Mouse (Mus musculus) limb, embryonic 14.5 days (tissue): ENCODE results near the gene Cdk6. TPM values are rescaled to one million over a fixed set of nuclear protein-coding genes. Genes with fewer than 3 reads are reported as not detected.

Experiments used
- ATAC-seq: fragments of 200-750 bp; cut with Nextera tagmentation; 2 replicates; pipeline ENCODE4 v1.8.0; 2017; ENCODE audit warnings: low read depth, moderate number of reproducible peaks, moderate TSS enrichment; ENCODE audit not compliant: low FRiP score
- DNase-seq: peaks from one replicate; pipeline ENCODE4 v3.0.0-alpha.2; 2015; ENCODE audit warnings: low spot score
- H3K27ac ChIP-seq: fragments of 300-500 bp; sonication (generic); replicated peaks from 2 replicates; pipeline ENCODE4 v1.5.1; 2014; ENCODE audit warnings: low read depth, mild to moderate bottlenecking, low read length, moderate library complexity, mixed read lengths
- H3K27me3 ChIP-seq: fragments of 300-500 bp; sonication (generic); 2 replicates; pipeline ENCODE4 v1.6.1; 2014; ENCODE audit warnings: low read length, mixed read lengths; ENCODE audit not compliant: control insufficient read depth, insufficient read depth
- H3K36me3 ChIP-seq: fragments of 300-500 bp; sonication (generic); 2 replicates; pipeline ENCODE4 v1.6.1; 2014; ENCODE audit warnings: mild to moderate bottlenecking, low read length, moderate library complexity, mixed read lengths; ENCODE audit not compliant: control insufficient read depth, insufficient read depth
- H3K4me1 ChIP-seq: fragments of 300-500 bp; sonication (generic); 2 replicates; pipeline ENCODE4 v1.6.1; 2014; ENCODE audit warnings: antibody characterized with exemption, low read length, mixed read lengths; ENCODE audit not compliant: control insufficient read depth, insufficient read depth
- H3K4me2 ChIP-seq: fragments of 300-500 bp; sonication (generic); replicated peaks from 2 replicates; pipeline ENCODE4 v1.6.1; 2014; ENCODE audit warnings: low read depth, mild to moderate bottlenecking, low read length, moderate library complexity; ENCODE audit not compliant: severe bottlenecking
- H3K4me3 ChIP-seq: fragments of 300-500 bp; sonication (generic); replicated peaks from 2 replicates; pipeline ENCODE4 v1.5.1; 2014; ENCODE audit warnings: low read length
- H3K9ac ChIP-seq: fragments of 300-500 bp; sonication (generic); 2 replicates; pipeline ENCODE4 v1.6.1; 2014; ENCODE audit warnings: mild to moderate bottlenecking, low read depth, low read length, moderate library complexity; ENCODE audit not compliant: severe bottlenecking
- H3K9me3 ChIP-seq: fragments of 300-500 bp; sonication (generic); 2 replicates; pipeline ENCODE4 v1.6.1; 2016; ENCODE audit warnings: low read length; ENCODE audit not compliant: control insufficient read depth
- POLR2A ChIP-seq: fragments of 200-500 bp; IDR thresholded peaks from 2 replicates; pipeline ENCODE4 v1.8.0; 2012; ENCODE audit warnings: inconsistent platforms, mild to moderate bottlenecking, moderate library complexity, borderline replicate concordance; ENCODE audit not compliant: insufficient read depth, insufficient read length; ENCODE audit errors: extremely low read depth
- WGBS: fragments of 180-500 bp; shearing (Covaris S2); extraction: QIAGEN DNeasy Blood & Tissue Kit; methylation state at CpG from one replicate; pipeline ENCODE4 v1.1.7; 2014; 5-methylcytosine and 5-hydroxymethylcytosine counted together
- polyA plus RNA-seq, 2 experiments: library from polyadenylated mRNA; depleted of rRNA in 1 of 2; stranded (reverse) in 1 of 2; unstranded in 1 of 2; fragments of >200 nt; fragmentation: Nextera tagmentation in 1 of 2; extraction: Ambion mirVana in 1 of 2; gene quantifications; 2 replicates each; pipeline versions ENCODE4 v1.2.1 to v1.2.3; 2012 to 2014

The Cdk6 gene
- polyA plus RNA-seq, 2 experiments, result 11.3 to 23.8 TPM

DNA sequence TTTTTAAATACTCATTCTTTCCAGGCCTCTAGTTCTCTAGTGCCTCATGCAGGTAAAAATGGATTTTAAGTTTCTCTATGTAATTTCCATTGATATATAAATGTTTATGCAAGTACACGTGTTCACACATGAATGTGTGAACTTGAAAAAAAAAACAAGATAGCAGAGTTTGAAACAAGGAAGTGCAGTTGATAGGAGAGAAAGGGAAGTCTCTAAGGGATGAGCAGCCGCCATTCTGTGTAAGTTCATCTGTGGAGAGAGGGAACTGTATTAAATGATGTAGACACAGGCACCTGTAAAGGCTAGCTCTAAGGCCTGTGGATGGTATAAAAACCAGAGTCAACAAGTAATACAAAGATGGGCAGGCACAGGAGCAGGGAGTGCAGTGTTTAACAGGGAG, 164.3 kb downstream of the Cdk6 start:
- no peak overlapping the region for H3K4me2 ChIP-seq
- no peak for TF ChIP-seq POLR2A
- no peak for DNase-seq
- H3K4me3 ChIP-seq, result no peak overlapping the region
- no peaks in the 10 kb centered on the region for H3K9me3 ChIP-seq
- no peak for ATAC-seq
- H3K9ac ChIP-seq, result no peak overlapping the region
- no peak overlapping the region for H3K27ac ChIP-seq
- no peaks in the 10 kb centered on the region for H3K27me3 ChIP-seq
- H3K36me3 ChIP-seq, result no peaks in the 10 kb centered on the region
- peaks cover 11% of the 10 kb centered on the region for H3K4me1 ChIP-seq
- 80% methylated on average over 2 of the region's 2 CpGs for WGBS

DNA sequence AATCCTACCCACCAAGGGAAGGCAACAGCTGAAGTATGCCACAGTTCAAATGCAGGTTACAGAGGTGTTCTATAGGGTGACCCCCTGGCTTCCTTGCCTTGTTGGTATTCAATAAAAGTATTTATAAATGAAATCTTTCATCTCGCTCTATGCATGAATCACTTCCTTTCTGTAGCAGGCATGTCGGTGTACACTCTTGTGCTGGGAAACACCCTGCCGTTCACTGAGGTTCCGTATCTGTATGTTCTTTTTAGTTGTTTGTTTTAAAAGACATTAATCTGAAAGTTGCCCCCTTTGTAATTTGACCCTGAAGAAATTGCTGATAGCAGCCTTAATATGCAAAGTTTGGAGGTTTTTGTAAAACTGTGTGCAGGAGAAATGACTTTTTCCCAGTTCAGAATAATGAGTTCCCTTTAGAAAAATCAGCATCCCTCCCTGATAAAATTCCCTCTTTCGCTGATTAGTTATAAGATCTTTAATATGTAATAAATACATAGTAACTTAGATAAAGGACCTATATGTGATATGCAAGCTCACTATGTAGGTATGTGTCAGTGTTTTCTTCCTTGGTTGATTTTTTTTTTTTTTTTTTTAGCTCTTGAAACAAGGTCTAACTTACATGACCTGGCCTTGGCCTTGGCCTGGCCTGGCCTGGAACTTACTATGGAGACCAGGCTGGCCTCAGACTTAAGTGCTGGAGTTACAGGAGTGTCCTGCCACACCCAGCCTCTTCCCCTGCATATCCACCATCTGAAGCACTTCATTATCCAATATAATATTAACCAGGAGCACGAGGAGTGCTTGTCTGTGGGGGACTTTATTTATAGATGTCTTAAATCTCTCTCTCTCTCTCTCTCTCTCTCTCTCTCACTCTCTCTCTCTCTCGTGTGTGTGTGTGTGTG, 167.4 kb downstream of the Cdk6 start:
- DNase-seq, result no peak
- no peak overlapping the region for H3K9ac ChIP-seq
- WGBS, result 60% methylated on average over 7 of the region's 7 CpGs
- H3K27ac ChIP-seq, result no peak overlapping the region
- H3K4me3 ChIP-seq, result no peak overlapping the region
- no peak for ATAC-seq
- no peaks in the 10 kb centered on the region for H3K36me3 ChIP-seq
- no peaks in the 10 kb centered on the region for H3K9me3 ChIP-seq
- H3K4me2 ChIP-seq, result no peak overlapping the region
- no peaks in the 10 kb centered on the region for H3K27me3 ChIP-seq
- H3K4me1 ChIP-seq, result peaks cover 7% of the 10 kb centered on the region
- no peak for TF ChIP-seq POLR2A

DNA sequence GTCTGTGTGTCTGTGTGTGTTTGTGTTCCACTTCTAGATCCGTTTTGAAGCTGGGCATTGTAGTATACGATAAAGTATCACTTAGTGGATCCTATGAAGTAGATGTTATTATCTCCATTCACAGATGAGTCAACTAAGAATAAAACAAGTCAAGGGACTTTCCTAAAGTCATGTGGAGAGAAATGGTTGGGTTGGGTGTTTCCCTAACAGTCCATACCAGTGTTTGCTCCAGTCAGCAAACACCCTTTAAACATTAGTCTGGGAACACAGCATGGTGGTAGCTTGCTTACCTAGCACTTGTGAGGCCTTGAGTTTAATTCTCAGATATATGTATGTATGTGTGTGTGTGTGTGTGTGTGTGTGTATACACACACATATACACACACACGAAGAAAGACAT, 168.2 kb downstream of the Cdk6 start:
- no peaks in the 10 kb centered on the region for H3K27me3 ChIP-seq
- H3K27ac ChIP-seq, result no peak overlapping the region
- H3K9me3 ChIP-seq, result no peaks in the 10 kb centered on the region
- H3K4me3 ChIP-seq, result no peak overlapping the region
- no peak overlapping the region for H3K9ac ChIP-seq
- H3K36me3 ChIP-seq, result no peaks in the 10 kb centered on the region
- peaks cover 7% of the 10 kb centered on the region for H3K4me1 ChIP-seq
- TF ChIP-seq POLR2A, result no peak
- WGBS, result 87% methylated on average over 3 of the region's 3 CpGs
- DNase-seq (no peak), ATAC-seq (no peak)
- no peak overlapping the region for H3K4me2 ChIP-seq

DNA sequence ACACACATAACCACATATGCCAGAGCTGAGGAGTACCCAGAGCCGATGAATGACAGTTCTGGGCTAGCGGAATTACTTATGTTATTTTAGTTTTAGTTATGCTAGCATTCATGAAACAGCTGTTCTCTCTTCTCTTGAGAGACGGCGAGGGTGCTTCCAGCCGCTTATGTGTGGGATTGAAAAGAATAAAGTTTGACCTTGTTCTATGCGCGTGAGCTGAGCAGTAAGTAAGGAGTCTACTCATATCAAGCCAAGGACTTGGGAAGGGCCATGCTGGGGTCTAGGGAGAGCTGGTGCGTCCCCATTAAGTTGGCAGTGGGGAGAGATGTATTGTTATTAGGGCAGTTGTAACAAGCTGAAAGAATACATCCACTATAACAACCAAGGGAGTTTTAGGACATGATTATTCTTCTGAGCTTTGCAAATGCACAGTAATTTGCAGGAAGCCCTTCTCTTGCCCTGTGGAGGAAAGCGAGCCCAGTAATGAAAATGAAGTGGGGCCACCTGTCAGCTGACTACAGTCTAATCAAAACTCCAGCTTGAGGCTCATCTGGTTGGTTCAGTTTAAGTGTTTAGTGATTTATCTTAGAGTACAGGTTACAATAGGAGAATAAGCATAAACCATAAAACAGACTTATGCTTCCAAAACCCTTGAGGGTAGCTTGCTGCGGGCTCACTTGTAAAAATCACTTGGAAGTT, 170.0 kb downstream of the Cdk6 start:
- Histone ChIP-seq H3K4me1 (peaks cover 3% of the 10 kb centered on the region; the same call in 1 of the 2 replicates), H3K9me3 (no peaks in the 10 kb centered on the region), H3K4me2 (no peak overlapping the region), H3K27me3 (no peaks in the 10 kb centered on the region), H3K4me3 (no peak overlapping the region), H3K36me3 (no peaks in the 10 kb centered on the region), H3K27ac (no peak overlapping the region), H3K9ac (no peak overlapping the region)
- no peak for TF ChIP-seq POLR2A
- no peak for ATAC-seq
- 59% methylated on average over 10 of the region's 10 CpGs for WGBS
- DNase-seq, result no peak

DNA sequence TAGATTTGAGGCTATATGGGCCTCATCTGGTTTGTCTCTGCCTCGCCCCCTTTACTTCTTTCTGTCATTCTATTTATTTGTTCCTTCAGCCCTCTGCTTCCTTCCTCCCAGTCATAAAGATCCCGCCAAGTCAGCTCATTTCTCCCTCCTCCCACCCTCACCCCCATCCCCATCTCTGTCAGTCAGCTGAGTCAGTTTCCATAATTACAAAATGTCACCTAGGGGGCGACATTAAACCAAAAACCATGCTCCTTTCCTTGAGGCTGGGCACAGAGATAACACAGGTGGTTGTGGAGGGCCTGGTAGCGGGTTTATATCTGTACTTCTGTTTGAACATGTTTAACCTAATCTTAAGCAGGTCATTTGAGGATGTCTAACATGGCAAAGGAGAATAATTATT, 171.3 kb downstream of the Cdk6 start:
- Histone ChIP-seq H3K9me3 (no peaks in the 10 kb centered on the region), H3K27ac (no peak overlapping the region), H3K4me1 (peaks cover 3% of the 10 kb centered on the region; the same call in 1 of the 2 replicates), H3K36me3 (no peaks in the 10 kb centered on the region), H3K27me3 (no peaks in the 10 kb centered on the region), H3K9ac (no peak overlapping the region), H3K4me2 (no peak overlapping the region), H3K4me3 (no peak overlapping the region)
- no peak for TF ChIP-seq POLR2A
- DNase-seq (no peak), ATAC-seq (no peak)
- 47% methylated on average over 4 of the region's 4 CpGs for WGBS
